Mouse (Mus musculus) midbrain, postnatal 0 days (tissue): ENCODE results near the gene 1110008L16Rik. TPM values are rescaled to one million over a fixed set of nuclear protein-coding genes. Genes with fewer than 3 reads are reported as not detected.
"Not testable (repeated sequence)": the region's sequence is repeated elsewhere in the genome, so short reads cannot be mapped to it uniquely, and the experiment has no call there.

ENCODE experiments used
- ATAC-seq: fragments of 200-750 bp; cut with Nextera tagmentation; 2 replicates; pipeline ENCODE4 v1.8.0; 2017; ENCODE audit warnings: moderate number of reproducible peaks, mild to moderate bottlenecking, moderate TSS enrichment, moderate library complexity; ENCODE audit not compliant: low FRiP score
- DNase-seq: peaks from one replicate; pipeline ENCODE4 v3.0.0-alpha.2; 2015; ENCODE audit warnings: low spot score
- H3K27ac ChIP-seq: fragments of 300-500 bp; sonication (generic); 2 replicates; pipeline ENCODE4 v1.5.1; 2014; ENCODE audit warnings: low read depth, mild to moderate bottlenecking, low read length, mixed read lengths
- H3K27me3 ChIP-seq: fragments of 300-500 bp; sonication (generic); 2 replicates; pipeline ENCODE4 v1.6.1; 2014; ENCODE audit warnings: low read length, control low read depth, mixed read lengths; ENCODE audit not compliant: insufficient read depth
- H3K36me3 ChIP-seq: fragments of 300-500 bp; sonication (generic); 2 replicates; pipeline ENCODE4 v1.6.1; 2014; ENCODE audit warnings: low read length, control low read depth, mixed read lengths; ENCODE audit not compliant: insufficient read depth
- H3K4me1 ChIP-seq: fragments of 300-500 bp; sonication (generic); 2 replicates; pipeline ENCODE4 v1.6.1; 2014; ENCODE audit warnings: mild to moderate bottlenecking, control low read depth, antibody characterized with exemption, low read length, mixed read lengths; ENCODE audit not compliant: insufficient read depth
- H3K4me2 ChIP-seq: fragments of 300-500 bp; sonication (generic); 2 replicates; pipeline ENCODE4 v1.6.1; 2014; ENCODE audit warnings: low read depth, mild to moderate bottlenecking, low read length, mixed read lengths; ENCODE audit not compliant: poor library complexity, severe bottlenecking
- H3K4me3 ChIP-seq: fragments of 300-500 bp; sonication (generic); 2 replicates; pipeline ENCODE4 v1.5.1; 2014; ENCODE audit warnings: low read depth, mild to moderate bottlenecking, low read length, moderate library complexity
- H3K9ac ChIP-seq: fragments of 300-500 bp; sonication (generic); replicated peaks from 2 replicates; pipeline ENCODE4 v1.6.1; 2014; ENCODE audit warnings: mild to moderate bottlenecking, low read length, moderate library complexity, mixed read lengths; ENCODE audit not compliant: poor library complexity, severe bottlenecking
- H3K9me3 ChIP-seq: fragments of 300-500 bp; sonication (generic); 2 replicates; pipeline ENCODE4 v1.6.1; 2016; ENCODE audit warnings: low read length, control low read depth
- CTCF ChIP-seq: IDR thresholded peaks from 2 replicates; pipeline ENCODE4 v1.5.1; 2016; ENCODE audit warnings: antibody characterized with exemption, mild to moderate bottlenecking
- WGBS: fragments of 180-500 bp; shearing (Covaris S2); extraction: QIAGEN DNeasy Blood & Tissue Kit; methylation state at CpG from one replicate; pipeline ENCODE4 v1.1.7; 2014; 5-methylcytosine and 5-hydroxymethylcytosine counted together
- polyA plus RNA-seq: library from polyadenylated mRNA; unstranded; fragments of >200 nt; fragmentation: Nextera tagmentation; extraction: Ambion mirVana; gene quantifications from 2 replicates; pipeline ENCODE4 v1.2.1, GENCODE M21; 2015
- total RNA-seq: library from RNA; depleted of rRNA; stranded (reverse); fragments of >200 nt; gene quantifications from 2 replicates; pipeline ENCODE4 v1.2.3, GENCODE M21; 2014; rRNA removed

1110008L16Rik gene
- total RNA-seq (6.5 and 9.6 TPM in 2 replicates), polyA plus RNA-seq (8.7 and 8.9 TPM in 2 replicates)

DNA sequence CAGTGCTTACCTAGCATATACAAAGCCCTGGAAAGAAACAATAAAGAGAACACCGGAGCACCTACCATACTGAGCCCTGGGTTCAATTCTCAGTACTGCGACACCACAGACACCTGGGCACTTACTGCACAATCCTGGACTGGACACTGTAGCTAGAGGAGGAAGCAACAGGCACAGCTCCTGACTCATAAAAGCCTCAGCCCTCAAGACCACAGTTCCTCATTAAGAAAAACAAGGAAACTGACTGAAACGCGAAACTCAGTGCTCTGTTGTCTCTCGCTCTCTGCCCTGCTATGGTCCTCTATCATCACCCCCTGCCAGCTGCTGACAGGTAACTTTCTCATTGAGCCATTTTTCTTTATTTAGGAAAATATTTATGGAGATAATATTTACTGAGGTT, at the start of gene 1110008L16Rik:
1110008L16Rik (plus strand) TSS at position 242 of the 400 bp plus-strand sequence.
- Histone ChIP-seq H3K4me2 (no peak within 1 kb of the TSS), H3K27me3 (no peaks in the 10 kb centered on the region), H3K36me3 (peaks cover 32% of the 10 kb centered on the region), H3K4me1 (peaks cover 22% of the 10 kb centered on the region), H3K9ac (no peak within 1 kb of the TSS), H3K4me3 (no peak within 1 kb of the TSS), H3K27ac (no peak within 1 kb of the TSS), H3K9me3 (no peaks in the 10 kb centered on the region)
- no peak for TF ChIP-seq CTCF
- no peak for DNase-seq
- no peak for ATAC-seq
- 86% methylated on average over 5 of the region's 5 CpGs for WGBS

DNA sequence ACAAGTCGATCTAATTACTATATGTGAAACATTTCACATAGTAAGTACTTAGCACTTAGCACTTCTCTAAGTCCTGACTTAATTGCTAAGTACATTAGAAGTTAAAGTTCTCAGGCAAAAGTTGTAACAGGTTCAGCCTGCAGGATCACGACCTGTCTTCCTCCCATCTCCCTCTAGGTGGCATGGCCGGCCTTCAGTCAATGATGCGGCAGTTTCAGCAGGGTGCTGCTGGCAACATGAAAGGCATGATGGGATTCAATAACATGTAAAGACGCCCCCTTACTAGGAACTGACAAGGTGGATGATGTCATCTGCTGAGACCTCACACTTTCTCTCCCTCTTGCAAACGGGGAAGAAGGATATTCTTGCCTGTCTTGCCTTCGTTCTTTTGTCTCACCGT, 37.4 kb upstream of the 1110008L16Rik start:
- not testable (repeated sequence) for ATAC-seq, H3K27ac ChIP-seq, H3K4me1 ChIP-seq, H3K9ac ChIP-seq, DNase-seq, H3K4me3 ChIP-seq, H3K4me2 ChIP-seq, H3K27me3 ChIP-seq, H3K36me3 ChIP-seq, H3K9me3 ChIP-seq
- WGBS = no CpG with 5 or more reads among the region's 8 CpGs

DNA sequence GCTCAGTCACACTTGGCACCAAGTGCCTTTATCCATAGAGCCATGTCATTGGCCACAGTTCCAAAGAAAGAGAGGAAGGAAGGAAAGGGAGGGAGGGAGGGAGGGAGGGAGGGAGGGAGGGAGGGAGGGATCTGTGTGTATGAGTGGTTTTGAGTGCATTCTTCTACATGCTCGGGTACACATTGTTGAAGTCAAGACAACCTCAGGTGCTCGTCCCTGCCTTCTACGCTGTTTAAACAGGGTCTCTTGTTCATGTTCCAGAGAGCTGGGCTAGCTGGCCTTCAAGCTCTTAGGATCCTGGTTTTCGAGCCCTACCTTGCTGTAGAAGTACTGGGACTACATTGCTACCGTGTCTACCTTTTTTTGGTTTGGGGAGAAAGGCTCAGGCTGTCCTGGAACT, 36.0 kb upstream of the 1110008L16Rik start:
- not testable (repeated sequence) for ATAC-seq, H3K27ac ChIP-seq, H3K4me1 ChIP-seq, H3K4me3 ChIP-seq, H3K4me2 ChIP-seq, H3K36me3 ChIP-seq, H3K27me3 ChIP-seq, DNase-seq, H3K9me3 ChIP-seq, H3K9ac ChIP-seq
- no CpG with 5 or more reads among the region's 5 CpGs for WGBS

- Histone ChIP-seq H3K9ac (no peak overlapping the region), H3K4me2 (no peak overlapping the region), H3K27ac (no peak overlapping the region), H3K4me3 (no peak overlapping the region), H3K9me3 (no peaks in the 10 kb centered on the region), H3K36me3 (no peaks in the 10 kb centered on the region), H3K27me3 (no peaks in the 10 kb centered on the region), H3K4me1 (no peaks in the 10 kb centered on the region)
- WGBS = 84% methylated on average over 3 of the region's 3 CpGs
- DNase-seq (no peak), ATAC-seq (no peak)
- no peak for TF ChIP-seq CTCF
Observed at GRCm38 (mm10) chr12:55272243-55272642, 27.1 kb upstream of the 1110008L16Rik start.

GRCm38 (mm10) chr12:55277583-55277982, 21.8 kb upstream of the 1110008L16Rik start:
- H3K4me1 ChIP-seq, H3K27ac ChIP-seq, H3K9ac ChIP-seq, H3K36me3 ChIP-seq, H3K9me3 ChIP-seq, H3K27me3 ChIP-seq, H3K4me2 ChIP-seq, H3K4me3 ChIP-seq, ATAC-seq, DNase-seq: not testable (repeated sequence)
- 94% methylated on average over 3 of the region's 6 CpGs for WGBS

- no peak for TF ChIP-seq CTCF
- Histone ChIP-seq H3K9me3 (no peaks in the 10 kb centered on the region), H3K4me3 (no peak overlapping the region), H3K9ac (no peak overlapping the region), H3K27me3 (no peaks in the 10 kb centered on the region), H3K4me1 (peaks cover 17% of the 10 kb centered on the region), H3K36me3 (peaks cover 42% of the 10 kb centered on the region), H3K27ac (no peak overlapping the region), H3K4me2 (no peak overlapping the region)
- ATAC-seq = no peak
- WGBS = 94% methylated on average over 9 of the region's 9 CpGs
- DNase-seq = no peak
Observed at GRCm38 (mm10) chr12:55298112-55298511, 1.3 kb upstream of the 1110008L16Rik start.
